Mouse (Mus musculus) brain, embryonic 14.5 days (tissue): ENCODE results near the gene Anxa9. TPM values are rescaled to one million over a fixed set of nuclear protein-coding genes. Genes with fewer than 3 reads are reported as not detected.
"Not testable (repeated sequence)": the region's sequence is repeated elsewhere in the genome, so short reads cannot be mapped to it uniquely, and the experiment has no call there.

Experiments
- DNase-seq: peaks from one replicate; pipeline ENCODE4 v3.0.0-alpha.2; 2011; ENCODE audit warnings: low read depth
- CTCF ChIP-seq: fragments of 200-500 bp; IDR thresholded peaks from 2 replicates; pipeline ENCODE4 v1.5.1; 2012; ENCODE audit warnings: inconsistent platforms, mild to moderate bottlenecking, moderate library complexity, borderline replicate concordance; ENCODE audit not compliant: insufficient read depth, insufficient read length; ENCODE audit errors: extremely low read depth
- POLR2A ChIP-seq: fragments of 200-500 bp; IDR thresholded peaks from 2 replicates; pipeline ENCODE4 v1.6.1; 2012; ENCODE audit warnings: mild to moderate bottlenecking, inconsistent platforms, borderline replicate concordance; ENCODE audit not compliant: poor library complexity, insufficient read depth, insufficient read length, severe bottlenecking; ENCODE audit errors: extremely low read depth
- polyA plus RNA-seq: library from polyadenylated mRNA; depleted of rRNA; stranded (reverse); fragments of >200 nt; gene quantifications from 2 replicates; pipeline ENCODE4 v1.2.3, GENCODE M21; 2012; rRNA removed

Anxa9 gene
- polyA plus RNA-seq = 1.4 and 1.6 TPM in 2 replicates

- TF ChIP-seq POLR2A = no peak
- no peak for TF ChIP-seq CTCF
These were observed at the start of gene Anxa9 for GRCm38 (mm10) chr3:95307100-95307499. Gene Anxa9, minus strand, starts transcription at chr3:95307176.

DNA sequence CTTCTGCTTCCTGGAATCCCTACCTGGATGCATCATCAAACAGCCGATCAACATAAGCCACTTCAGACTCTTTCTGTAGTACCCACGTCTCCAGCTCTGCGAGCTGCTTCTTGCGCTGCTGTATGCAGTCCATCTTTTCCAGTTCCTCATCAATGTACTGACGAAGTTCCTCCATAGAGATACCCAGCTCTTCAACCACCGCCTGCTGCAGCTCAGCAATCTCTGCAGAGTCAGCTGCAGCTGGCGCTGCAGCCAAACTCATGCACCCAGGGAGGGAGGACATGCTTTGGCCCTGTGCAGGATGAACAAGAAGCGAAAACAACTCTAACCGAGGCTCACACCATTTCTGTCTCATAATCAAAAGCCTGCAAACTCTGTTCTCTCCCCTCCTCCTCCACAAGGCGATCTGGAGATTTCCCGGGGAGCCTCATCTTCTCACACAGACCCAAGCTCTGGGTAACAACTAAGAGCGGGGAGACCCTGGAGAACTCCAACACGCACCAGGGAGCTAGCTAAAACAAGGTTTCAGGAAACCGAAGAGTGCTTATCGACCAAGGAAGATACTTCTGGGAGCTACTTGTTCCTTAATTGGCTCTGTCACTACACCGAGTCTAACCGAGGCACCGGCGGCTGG lies 49.1 kb upstream of the Anxa9 start:
- not testable (repeated sequence) for DNase-seq

More at GRCm38 (mm10) chr3:95307100-95307499, at the start of gene Anxa9:
- DNase-seq = no peak

DNA sequence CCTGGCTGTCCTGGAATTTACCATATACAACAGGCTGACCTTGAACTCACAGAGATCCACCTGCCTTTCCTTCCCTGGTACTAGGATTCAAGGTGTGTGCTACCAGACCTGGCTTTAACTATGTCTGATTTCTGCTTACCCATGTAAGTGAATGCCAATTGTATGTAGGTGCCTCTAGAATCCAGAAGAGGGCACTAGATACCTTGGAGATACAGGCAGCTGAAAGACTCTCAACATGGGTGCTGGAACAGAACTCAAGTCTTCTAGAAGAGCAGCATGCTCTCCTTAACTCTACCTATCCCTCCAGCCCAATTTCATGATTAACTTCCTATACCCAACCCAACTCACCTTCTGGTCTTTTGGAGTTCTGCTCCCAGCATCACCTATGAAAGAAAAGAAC lies 42.5 kb upstream of the Anxa9 start:
- peak; percentile 65 for DNase-seq
- TF ChIP-seq CTCF (peak; percentile 35; the same call in 1 of the 2 replicates), POLR2A (no peak)

DNA sequence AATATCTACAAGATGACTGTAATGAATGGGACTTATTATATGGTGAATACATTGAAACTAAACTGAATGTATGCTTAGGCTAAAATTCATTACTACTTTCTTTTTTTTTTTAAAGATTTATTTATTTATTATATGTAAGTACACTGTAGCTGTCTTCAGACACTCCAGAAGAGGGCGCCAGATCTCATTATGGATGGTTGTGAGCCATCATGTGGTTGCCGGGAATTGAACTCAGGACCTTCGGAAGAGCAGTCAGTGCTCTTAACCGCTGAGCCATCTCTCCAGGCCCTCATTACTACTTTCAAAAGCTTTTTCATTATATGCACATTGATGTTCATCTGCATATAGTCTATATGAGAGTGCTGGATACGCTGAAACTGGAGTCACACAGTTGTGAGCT lies 41.4 kb upstream of the Anxa9 start:
- DNase-seq = not testable (repeated sequence)

DNA sequence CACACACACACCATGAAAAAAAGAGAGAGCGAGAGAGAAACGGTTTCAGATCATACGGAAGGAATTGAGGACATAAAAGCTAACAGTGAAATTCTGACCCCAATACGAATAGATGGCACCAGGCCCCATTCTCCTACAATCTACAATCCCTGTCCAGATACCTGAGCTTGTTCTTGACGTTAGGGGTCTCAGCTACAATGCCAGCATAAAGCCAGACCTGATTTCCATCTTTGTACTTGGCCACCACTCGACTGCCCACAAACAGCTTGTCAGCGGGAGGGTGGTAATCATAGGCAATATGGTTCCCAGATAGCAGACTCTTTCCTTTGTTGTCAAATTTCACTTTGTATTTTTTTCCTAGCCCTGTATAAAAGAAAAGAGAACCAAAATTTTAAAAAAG lies 39.5 kb upstream of the Anxa9 start:
- TF ChIP-seq CTCF = no peak
- TF ChIP-seq POLR2A = no peak

DNA sequence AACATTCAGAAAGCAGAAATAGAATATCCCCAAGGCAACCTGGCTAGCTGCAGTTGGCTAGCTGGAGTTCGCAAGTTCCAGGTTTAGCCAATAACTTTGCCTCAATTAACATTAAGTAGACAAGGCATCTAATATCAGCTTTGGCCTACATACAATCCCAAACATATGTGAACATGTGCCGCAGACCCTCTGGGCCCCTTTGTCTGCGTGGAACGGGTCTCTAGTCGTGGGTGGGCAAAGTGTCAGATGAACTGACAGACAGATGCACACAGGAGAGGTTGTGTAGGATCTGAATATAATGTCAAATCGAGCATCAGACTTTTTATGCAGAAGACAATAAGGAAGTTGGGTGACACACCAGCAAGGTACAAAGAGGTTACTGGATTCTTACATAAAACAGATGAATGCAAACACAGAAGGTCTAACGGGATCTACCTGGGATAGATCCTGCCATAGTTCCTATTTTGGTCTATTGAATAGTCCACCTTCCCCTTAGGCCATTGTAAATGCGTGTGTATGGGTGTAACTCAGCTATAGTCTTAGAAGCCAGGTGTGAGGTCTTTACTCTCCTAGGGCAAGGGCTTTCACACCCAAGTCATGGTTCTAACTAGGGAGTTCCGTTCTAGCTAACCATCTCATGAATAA lies 36.5 kb upstream of the Anxa9 start:
- DNase-seq = not testable (repeated sequence)

More for the DNA sequence above, 39.5 kb upstream of the Anxa9 start:
- no peak for DNase-seq

DNA sequence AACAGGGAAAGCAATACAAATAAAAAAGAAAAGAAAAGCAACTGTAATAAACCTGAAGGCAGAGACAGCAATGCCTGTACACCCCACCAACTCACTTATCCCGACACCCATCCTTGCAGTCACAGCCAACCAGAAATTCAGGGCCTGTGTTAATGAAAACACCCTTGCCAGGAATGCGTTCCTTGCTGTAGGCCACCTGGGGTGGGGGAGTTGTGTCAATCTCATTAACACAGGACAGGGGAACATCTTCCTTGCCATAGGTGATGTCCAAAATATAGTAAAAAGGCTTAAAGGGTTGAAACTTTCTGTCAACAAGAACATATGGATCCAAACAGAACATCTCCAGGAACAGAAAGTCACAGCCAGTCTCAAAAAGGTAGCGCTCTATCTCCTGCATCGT lies 31.3 kb upstream of the Anxa9 start:
- no peak for DNase-seq
- TF ChIP-seq CTCF = no peak
- TF ChIP-seq POLR2A = no peak

GRCm38 (mm10) chr3:95337345-95337744 lies 30.4 kb upstream of the Anxa9 start:
- no peak for DNase-seq
- TF ChIP-seq POLR2A = no peak
- TF ChIP-seq CTCF = no peak

DNA sequence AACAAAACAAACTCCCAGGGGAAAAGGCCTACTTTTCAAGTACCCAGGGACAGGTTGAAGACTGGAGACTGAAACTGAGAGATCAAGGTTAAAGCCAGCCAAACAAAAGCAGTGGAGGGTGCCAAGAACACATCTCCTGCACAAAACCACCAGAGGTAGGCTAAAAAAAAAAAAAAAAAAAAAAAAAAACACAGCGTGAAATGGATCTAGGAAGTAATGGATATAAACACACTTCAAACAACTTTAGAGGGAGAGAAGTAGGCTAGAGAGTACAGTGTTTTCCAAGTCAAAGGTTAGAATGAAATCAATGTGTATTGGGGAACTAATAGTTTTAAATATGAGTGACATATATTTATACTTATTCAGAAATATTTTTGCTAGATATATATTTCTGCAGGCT lies 24.6 kb upstream of the Anxa9 start:
- no peak for DNase-seq
- no peak for TF ChIP-seq POLR2A
- no peak for TF ChIP-seq CTCF

GRCm38 (mm10) chr3:95328803-95329404 lies 21.9 kb upstream of the Anxa9 start:
- DNase-seq = no peak
- TF ChIP-seq POLR2A (no peak), CTCF (no peak)

- peak; percentile 9 for DNase-seq
- TF ChIP-seq CTCF (0 out of 2 replicates have a peak, but pooled peaks have one; percentile 15), POLR2A (no peak)
These were observed 17.6 kb upstream of the Anxa9 start for GRCm38 (mm10) chr3:95324454-95325144.

GRCm38 (mm10) chr3:95323429-95323828 lies 16.5 kb upstream of the Anxa9 start:
- no peak for TF ChIP-seq CTCF
- no peak for TF ChIP-seq POLR2A
- no peak for DNase-seq
